Mouse (Mus musculus) C2C12 (cell line): ENCODE results near the gene Slc41a3. TPM values are rescaled to one million over a fixed set of nuclear protein-coding genes. Genes with fewer than 3 reads are reported as not detected.

Experiments used
- H3K27me3 ChIP-seq: one replicate; pipeline ENCODE4 v1.6.1; 2011; ENCODE audit not compliant: control insufficient read depth, insufficient read depth, insufficient read length
- H3K36me3 ChIP-seq: one replicate; pipeline ENCODE4 v1.6.1; 2011; ENCODE audit not compliant: control insufficient read depth, insufficient read depth
- H3K4me3 ChIP-seq: one replicate; pipeline ENCODE4 v1.5.1; 2011; ENCODE audit warnings: mild to moderate bottlenecking, control low read depth; ENCODE audit not compliant: poor library complexity, insufficient read depth, severe bottlenecking
- H3K79me2 ChIP-seq: one replicate; pipeline ENCODE4 v1.6.1; 2011; ENCODE audit not compliant: control insufficient read depth, insufficient read depth
- H3K79me3 ChIP-seq: one replicate; pipeline ENCODE4 v1.6.1; 2011; ENCODE audit warnings: low read depth, control low read depth
- H3ac ChIP-seq: one replicate; pipeline ENCODE3; 2011; ENCODE audit warnings: low read depth; ENCODE audit not compliant: control insufficient read depth, insufficient read length
- CEBPB ChIP-seq: IDR thresholded peaks from one replicate; pipeline ENCODE4 v1.6.1; 2011; ENCODE audit warnings: low read depth, mild to moderate bottlenecking, control low read depth, moderate library complexity
- CTCF ChIP-seq: IDR thresholded peaks from one replicate; pipeline ENCODE4 v1.5.1; 2011; ENCODE audit not compliant: control insufficient read depth, insufficient read depth, insufficient read length
- FOSL1 ChIP-seq: IDR thresholded peaks from one replicate; pipeline ENCODE4 v1.8.0; 2011; ENCODE audit warnings: mild to moderate bottlenecking, low read length; ENCODE audit not compliant: poor library complexity, insufficient read depth, severe bottlenecking
- MAX ChIP-seq: IDR thresholded peaks from one replicate; pipeline ENCODE4 v1.6.1; 2011; ENCODE audit warnings: mild to moderate bottlenecking, control low read depth
- MYOD1 ChIP-seq: IDR thresholded peaks from one replicate; pipeline ENCODE4 v1.6.1; 2011; ENCODE audit warnings: low read depth; ENCODE audit not compliant: control insufficient read depth, insufficient read length
- MYOG ChIP-seq: IDR thresholded peaks from one replicate; pipeline ENCODE4 v1.6.1; 2011; ENCODE audit not compliant: control insufficient read depth, insufficient read length; ENCODE audit errors: extremely low read depth
- USF1 ChIP-seq: IDR thresholded peaks from one replicate; pipeline ENCODE4 v1.6.1; 2011; ENCODE audit warnings: low read depth, mild to moderate bottlenecking, control low read depth, moderate library complexity
- polyA plus RNA-seq: library from polyadenylated mRNA; unstranded; fragments of >200 nt; fragmentation: generic; extraction: Trizol; gene quantifications from one replicate; pipeline ENCODE4 v1.2.1, GENCODE M21; 2012; ENCODE audit warnings: missing spikeins

The Slc41a3 gene
- polyA plus RNA-seq, 1 experiment, result 0.97 TPM

DNA sequence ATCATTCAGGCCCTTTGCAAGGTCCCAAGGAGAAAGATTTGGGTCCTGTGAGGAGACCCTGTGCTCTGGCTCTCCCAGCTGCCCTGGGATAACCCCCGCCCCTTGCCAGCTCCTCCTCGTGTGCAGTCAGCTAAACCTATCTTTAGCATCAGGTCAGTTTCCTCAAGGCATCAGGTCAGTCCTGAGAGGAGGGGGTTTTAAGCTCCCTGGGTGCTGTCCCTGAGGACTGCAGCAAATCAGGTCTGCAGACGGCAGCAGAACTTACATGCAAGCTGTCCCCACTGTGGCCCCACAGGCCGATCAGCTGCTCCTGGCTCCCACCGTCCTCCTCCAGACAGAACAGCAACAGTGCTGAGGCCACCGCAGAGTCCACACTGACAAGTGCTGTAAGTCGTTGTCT lies 2.8 kb upstream of the Slc41a3 start:
- H3K36me3 ChIP-seq, result no peaks in the 10 kb centered on the region
- no peak overlapping the region for H3ac ChIP-seq
- TF ChIP-seq USF1, result no peak
- TF ChIP-seq CEBPB, result no peak
- no peak for TF ChIP-seq MAX
- no peak for TF ChIP-seq FOSL1
- no peak for TF ChIP-seq CTCF
- TF ChIP-seq MYOD1, result no peak
- TF ChIP-seq MYOG, result no peak
- H3K27me3 ChIP-seq, result peaks cover 29% of the 10 kb centered on the region
- no peaks in the 10 kb centered on the region for H3K79me3 ChIP-seq
- H3K79me2 ChIP-seq, result no peaks in the 10 kb centered on the region
- H3K4me3 ChIP-seq, result no peak overlapping the region

DNA sequence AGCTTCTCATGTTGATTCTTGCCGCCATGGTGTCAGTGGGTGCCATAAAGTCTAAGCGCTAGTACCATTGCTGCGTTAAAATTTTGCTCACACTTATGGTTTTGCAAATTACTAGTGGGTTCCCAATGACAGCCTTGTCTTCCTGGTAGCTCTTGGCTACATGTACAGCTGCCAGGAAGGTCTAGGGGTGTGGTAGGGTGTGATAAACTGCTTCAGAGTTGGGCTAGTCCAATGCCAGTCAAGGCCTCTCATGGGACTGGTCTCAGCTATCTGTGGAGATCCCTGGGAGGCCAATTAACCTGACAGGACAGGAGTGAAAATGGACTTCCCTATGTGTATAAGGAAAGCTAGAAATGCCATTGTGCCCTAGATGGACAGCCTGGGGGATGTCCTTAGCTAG lies 2.2 kb upstream of the Slc41a3 start:
- TF ChIP-seq USF1 (no peak), MAX (no peak), CEBPB (no peak), CTCF (no peak), MYOD1 (no peak), MYOG (no peak), FOSL1 (no peak)
- no peaks in the 10 kb centered on the region for H3K36me3 ChIP-seq
- H3K27me3 ChIP-seq, result peaks cover 29% of the 10 kb centered on the region
- no peak overlapping the region for H3K4me3 ChIP-seq
- H3ac ChIP-seq, result no peak overlapping the region
- no peaks in the 10 kb centered on the region for H3K79me2 ChIP-seq
- no peaks in the 10 kb centered on the region for H3K79me3 ChIP-seq

DNA sequence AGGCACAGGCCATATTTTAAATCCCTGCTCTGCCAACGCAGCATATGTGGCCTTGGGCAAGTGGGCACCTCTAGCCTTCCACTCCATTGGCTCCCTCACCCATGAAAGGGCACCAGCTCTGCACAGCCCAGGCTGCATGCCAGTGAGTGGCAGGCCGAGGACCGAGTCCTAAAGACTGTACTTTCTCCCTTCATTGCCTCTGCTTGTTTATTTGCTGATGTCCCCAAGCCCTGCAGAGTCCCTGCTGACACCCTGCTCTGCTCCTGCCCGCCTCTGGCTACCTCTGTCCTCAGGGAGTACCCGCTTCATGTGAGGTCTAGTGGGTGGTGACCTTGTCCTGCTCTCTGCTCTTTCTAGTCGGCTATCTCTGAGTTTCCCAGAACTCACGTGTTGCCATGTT lies 1.4 kb upstream of the Slc41a3 start:
- Histone ChIP-seq H3K27me3 (peaks cover 29% of the 10 kb centered on the region), H3K36me3 (no peaks in the 10 kb centered on the region), H3ac (no peak overlapping the region), H3K79me2 (no peaks in the 10 kb centered on the region), H3K79me3 (no peaks in the 10 kb centered on the region), H3K4me3 (no peak overlapping the region)
- TF ChIP-seq CTCF (no peak), MYOD1 (no peak), USF1 (no peak), CEBPB (no peak), MYOG (no peak), MAX (no peak), FOSL1 (no peak)

DNA sequence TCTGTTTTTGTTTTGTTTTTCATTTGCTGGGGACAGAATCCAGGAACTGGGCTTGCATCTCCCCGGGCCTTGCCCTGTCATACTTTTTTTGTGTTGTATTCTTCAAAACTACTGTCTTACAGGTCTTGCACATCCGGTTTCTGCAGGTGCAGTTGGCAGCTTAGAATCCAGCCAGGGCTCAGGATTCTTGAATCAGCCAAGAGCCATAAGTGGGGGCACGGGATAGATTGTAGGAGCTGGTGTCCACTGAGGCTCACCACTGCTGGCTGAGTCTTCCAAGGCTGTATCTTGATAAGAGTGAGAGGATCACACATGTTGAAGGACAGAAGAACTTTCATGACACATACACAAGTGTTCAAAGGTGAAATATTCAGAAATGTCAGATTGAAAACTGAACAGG lies 395 bp upstream of the Slc41a3 start:
- H3K79me2 ChIP-seq, result no peaks in the 10 kb centered on the region
- H3K36me3 ChIP-seq, result no peaks in the 10 kb centered on the region
- peaks cover 25% of the 10 kb centered on the region for H3K27me3 ChIP-seq
- no peak for TF ChIP-seq FOSL1
- TF ChIP-seq CTCF, result no peak
- TF ChIP-seq USF1, result no peak
- TF ChIP-seq MAX, result no peak
- TF ChIP-seq CEBPB, result no peak
- no peak for TF ChIP-seq MYOG
- TF ChIP-seq MYOD1, result no peak
- no peak overlapping the region for H3K4me3 ChIP-seq
- no peak overlapping the region for H3ac ChIP-seq
- H3K79me3 ChIP-seq, result no peaks in the 10 kb centered on the region

DNA sequence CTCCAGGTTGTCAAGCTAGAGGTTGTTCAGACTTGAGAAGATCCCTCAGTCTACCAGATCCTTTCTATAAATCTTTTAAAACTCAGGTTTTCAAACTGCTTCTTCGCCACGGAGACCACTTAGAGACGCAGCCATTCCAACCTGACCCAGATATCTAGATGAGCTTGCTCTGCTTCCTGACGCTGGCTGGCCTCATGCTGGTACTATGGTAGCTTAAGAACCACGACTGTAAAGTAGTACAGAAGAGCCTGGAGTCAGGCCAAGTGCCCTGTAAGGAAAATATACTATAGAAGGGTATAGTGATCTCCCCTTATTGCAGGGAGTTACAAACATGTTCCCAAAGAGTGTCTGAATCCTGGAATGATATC lies 757 bp downstream of the Slc41a3 start:
- Histone ChIP-seq H3K4me3 (no peak overlapping the region), H3ac (peak overlapping the region; percentile 44), H3K79me3 (no peaks in the 10 kb centered on the region), H3K27me3 (peaks cover 22% of the 10 kb centered on the region), H3K36me3 (no peaks in the 10 kb centered on the region), H3K79me2 (no peaks in the 10 kb centered on the region)
- no peak for TF ChIP-seq MYOD1
- TF ChIP-seq USF1, result no peak
- TF ChIP-seq FOSL1, result no peak
- no peak for TF ChIP-seq CTCF
- TF ChIP-seq CEBPB, result no peak
- no peak for TF ChIP-seq MAX
- TF ChIP-seq MYOG, result no peak

DNA sequence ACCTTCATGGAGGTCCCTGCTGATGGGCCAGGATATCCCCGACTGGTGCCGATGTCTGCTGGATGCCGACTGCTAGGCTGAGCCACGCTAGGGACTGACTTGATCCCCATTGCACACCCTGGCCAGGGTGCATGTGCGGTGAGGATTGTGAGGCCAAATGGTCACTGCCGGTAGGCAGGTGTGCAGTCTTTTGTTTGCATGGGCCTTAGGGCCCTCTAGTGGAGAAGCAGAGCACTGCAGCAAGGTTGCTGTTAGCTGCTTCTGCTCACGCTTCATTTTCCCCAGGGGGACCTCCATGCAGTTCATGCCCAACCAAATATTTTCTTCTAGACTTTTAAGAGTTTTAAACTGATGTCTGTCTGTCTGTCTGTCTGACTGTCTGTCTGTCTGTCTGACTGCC lies 2.0 kb downstream of the Slc41a3 start:
- Histone ChIP-seq H3K27me3 (peaks cover 20% of the 10 kb centered on the region), H3ac (no peak overlapping the region), H3K79me2 (no peaks in the 10 kb centered on the region), H3K36me3 (no peaks in the 10 kb centered on the region), H3K79me3 (no peaks in the 10 kb centered on the region), H3K4me3 (no peak overlapping the region)
- TF ChIP-seq MYOG (no peak), CEBPB (no peak), MAX (no peak), CTCF (peak; percentile 59)
